ENCODE assay signal across 14 mouse cellular contexts in genomic region chr11:20165991-20166390, GRCm38 (mm10). TPM values are rescaled to one million over a fixed set of nuclear protein-coding genes. Genes with fewer than 3 reads are reported as not detected.
DNase-seq lines count a peak whose midpoint lies in the region; TF ChIP-seq lines count a peak whose summit lies in the region.
"Had no signal": no experiment of that assay in that cellular context is flagged by ENCODE, and none has a peak within 500 bp of the region (broad histone marks: within the 10 kb centered on the region; RNA-seq: fewer than 3 reads in every experiment).

No protein-coding gene starts in this region.

- 83% methylated on average over 4 of the region's 4 CpGs for WGBS in kidney, adult 2 months

- no peaks in the 10 kb centered on the region for H3K36me3 ChIP-seq in kidney, adult 2 months (ENCODE audit: control insufficient read depth, insufficient read depth, low read length)
- H3K36me3 ChIP-seq: embryonic facial prominence, embryonic 10.5 days; heart, embryonic 12.5 days; hindbrain, embryonic 15.5 days had no signal

- H3K27me3 ChIP-seq in kidney, adult 2 months (replicated peaks; ENCODE audit: control insufficient read depth, insufficient read depth, low read length), result no peaks in the 10 kb centered on the region
- H3K27me3 ChIP-seq: heart, embryonic 12.5 days; hindbrain, embryonic 15.5 days had no signal

- no peak for TF ChIP-seq POLR2A in kidney, adult 2 months (IDR thresholded peaks at IDR 0.05; ENCODE audit: low read depth, low read length)

- peak; percentile 44 for DNase-seq in kidney, adult 2 months
- no peak for DNase-seq in kidney, postnatal 4 days
- DNase-seq in ES-CJ7 (ENCODE audit: low read depth, low spot score) (peak; percentile 77), ZHBTc4 (ENCODE audit: low read depth, low spot score) (peak; percentile 62)
- no peak for DNase-seq in heart, postnatal 14 days
- DNase-seq in lung, postnatal 4 days, result no peak
- DNase-seq: cerebellum, adult 18-20 months; cerebellum, postnatal 10 days; gastrocnemius, adult 2 months; gastrocnemius, postnatal 25 days; heart, postnatal 36 days had no signal

- no peaks in the 10 kb centered on the region for H3K4me1 ChIP-seq in kidney, adult 2 months (ENCODE audit: control insufficient read depth, insufficient read depth, low read length)
- H3K4me1 ChIP-seq: embryonic facial prominence, embryonic 10.5 days; heart, embryonic 12.5 days; hindbrain, embryonic 15.5 days had no signal

- no peak overlapping the region for H3K4me3 ChIP-seq in kidney, adult 2 months (ENCODE audit: insufficient read depth, low read depth, low read length)
- H3K4me3 ChIP-seq: embryonic facial prominence, embryonic 10.5 days; gastrocnemius, adult 2 months; heart, embryonic 12.5 days; hindbrain, embryonic 15.5 days had no signal

- intact Hi-C loops in heart, postnatal 14 days (cut with DNase I), result no loop called here

- no peak overlapping the region for H3K27ac ChIP-seq in kidney, adult 2 months (ENCODE audit: insufficient read depth, low read depth, low read length)
- H3K27ac ChIP-seq: embryonic facial prominence, embryonic 10.5 days; gastrocnemius, adult 2 months; hindbrain, embryonic 15.5 days had no signal

- TF ChIP-seq CTCF in kidney, adult 2 months (conservative IDR thresholded peaks at IDR 0.05; ENCODE audit: insufficient read depth, insufficient read length, low read depth, low read length), result no peak

RNA-seq across cellular contexts. Expression of gene Rab1a, which starts 35.2 kb away (rescaled TPM):
- 97.5 and 119 TPM in 2 replicates for polyA plus RNA-seq in kidney, adult 2 months (2012; rRNA removed)
- total RNA-seq in heart, postnatal 14 days (2021), result 100 to 1,000 TPM; 134 to 141 TPM

RNA-seq across cellular contexts. Expression of gene Actr2, which starts 53.3 kb away (rescaled TPM):
- polyA plus RNA-seq in kidney, adult 2 months (2012; rRNA removed), result 25.3 and 38.8 TPM in 2 replicates
- 10 to 100 TPM; 78.3 to 85.4 TPM for total RNA-seq in heart, postnatal 14 days (2021)

Comparison
In these comparisons a context has a peak if more than half of its experiments do, and no peak if none do; other contexts are left out.
1. DNase-seq: peak in kidney, adult 2 months (single experiment), ES-CJ7 (single experiment) and ZHBTc4 (single experiment); none in kidney, postnatal 4 days (0 of 2), heart, postnatal 14 days (0 of 2) and lung, postnatal 4 days (0 of 2).